Mouse (Mus musculus) heart, adult 18-20 months (tissue): Measurements from ENCODE around the gene Stag2. TPM values are rescaled to one million over a fixed set of nuclear protein-coding genes. Genes with fewer than 3 reads are reported as not detected.
A peak's percentile ranks its signal among the peaks of the same experiment; 100 is the strongest.

Experiments used
- DNase-seq, 2 experiments: peaks; one replicate each; pipeline ENCODE4 v3.0.0; 2021 to 2022; ENCODE audit warnings: mixed read lengths in 1 of 2
- total RNA-seq, 2 experiments: library from RNA; stranded (reverse); gene quantifications; 2 replicates each; pipeline ENCODE4 v1.2.3; 2021

Stag2 gene
- total RNA-seq, 2 experiments from 2014 or later: 37.9 to 41.0 TPM

GRCm38 (mm10) chrX:42215742-42216141, 66.6 kb downstream of the Stag2 start:
- no peak for DNase-seq

DNA sequence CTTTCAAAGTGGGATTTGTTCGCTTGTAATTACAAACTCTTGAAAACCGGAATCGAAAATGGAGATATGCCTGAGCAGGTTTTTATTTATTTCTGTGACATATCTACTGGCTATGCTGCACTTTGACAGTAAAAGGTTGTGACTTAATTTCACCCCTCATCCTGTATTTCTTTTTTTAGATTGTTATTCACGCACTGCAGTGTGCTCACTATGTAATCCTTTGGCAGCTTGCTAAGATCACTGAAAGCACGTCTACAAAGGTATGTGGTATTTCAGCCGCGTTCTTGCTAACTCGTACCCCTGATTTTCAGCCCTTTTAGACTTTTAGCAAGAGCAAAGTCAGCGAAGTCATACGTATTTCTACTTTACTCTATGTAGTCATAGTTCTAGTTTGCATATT, 101.2 kb downstream of the Stag2 start:
- peak in 1 of 2 experiments; percentile 6 for DNase-seq

- no peak for DNase-seq
Measured at GRCm38 (mm10) chrX:42272713-42273112, 123.6 kb downstream of the Stag2 start.

- DNase-seq: no peak
Measured at GRCm38 (mm10) chrX:42290215-42290614, 141.1 kb downstream of the Stag2 start.

GRCm38 (mm10) chrX:42315231-42315630, 166.1 kb downstream of the Stag2 start:
- no peak for DNase-seq

- DNase-seq: no peak
Measured at GRCm38 (mm10) chrX:42320424-42320823, 171.3 kb downstream of the Stag2 start.

DNA sequence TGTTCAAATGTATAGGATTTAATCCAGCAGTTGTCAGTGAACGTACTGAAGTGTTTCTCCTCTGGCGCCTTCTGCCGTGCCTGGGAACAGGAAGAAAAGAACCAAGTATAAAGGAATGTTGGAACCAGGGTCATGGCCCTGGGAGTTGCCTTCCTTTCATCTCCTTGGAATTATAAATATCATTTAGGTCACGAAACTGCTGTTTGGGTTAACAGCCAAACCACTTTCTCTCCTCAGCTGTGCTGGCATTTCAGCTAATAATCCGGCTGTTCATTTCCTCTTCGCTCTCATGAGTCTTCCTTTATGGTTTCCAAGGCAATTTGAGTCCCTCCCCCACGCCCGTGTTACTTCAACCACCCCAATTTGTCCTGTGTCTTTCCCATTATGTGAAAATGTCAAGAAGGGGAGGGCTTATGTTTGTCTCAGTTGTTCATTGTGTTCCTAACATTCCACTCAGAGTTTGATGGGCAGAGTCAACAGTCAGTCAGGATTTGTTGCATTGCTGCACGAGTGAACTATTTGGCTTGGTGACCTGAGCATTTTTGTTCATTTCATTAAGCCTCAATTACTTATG, 172.2 kb downstream of the Stag2 start:
- no peak for DNase-seq

DNA sequence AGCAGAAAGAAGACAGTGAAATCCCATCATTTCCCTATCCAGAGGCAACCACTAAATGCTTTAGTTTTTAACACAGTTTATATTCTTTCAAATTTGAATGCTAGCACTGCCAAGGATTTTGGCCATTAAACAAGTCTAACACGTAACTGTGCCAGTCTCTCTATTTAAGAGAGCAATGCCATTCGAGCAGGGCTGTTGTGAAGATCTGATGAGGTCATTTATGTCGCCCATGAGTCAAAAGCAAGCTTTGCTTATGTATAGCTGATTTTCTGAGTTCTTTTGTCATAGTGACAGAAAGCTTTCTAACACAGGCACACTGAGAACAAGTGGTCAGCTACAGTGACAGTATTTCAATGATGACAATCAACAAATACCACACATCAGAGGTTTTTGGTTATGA, 175.7 kb downstream of the Stag2 start:
- no peak for DNase-seq

Other genes starting within 250 kb of the Stag2 start
- 10 to 100 TPM; 17.7 to 27.5 TPM for gene Thoc2, start 228.6 kb upstream of the Stag2 start, total RNA-seq
- 10 to 100 TPM; 26.6 to 28.5 TPM for gene Xiap, start 89.6 kb upstream of the Stag2 start, total RNA-seq